Mouse (Mus musculus) thymus, adult 2 months (tissue): ENCODE measurements around the gene Ostn.

Source experiments
- CTCF ChIP-seq: fragments of 200-500 bp; IDR thresholded peaks from 2 replicates; pipeline ENCODE4 v1.5.1; 2012; ENCODE audit warnings: mild to moderate bottlenecking, control low read depth, low read length, moderate library complexity, borderline replicate concordance; ENCODE audit not compliant: control insufficient read depth, poor library complexity, insufficient read depth; ENCODE audit errors: extremely low read depth
- POLR2A ChIP-seq: fragments of 200-500 bp; IDR thresholded peaks from 2 replicates; pipeline ENCODE4 v1.6.1; 2012; ENCODE audit warnings: mild to moderate bottlenecking, low read length, control low read depth, moderate library complexity; ENCODE audit not compliant: control insufficient read depth, poor library complexity, insufficient read depth; ENCODE audit errors: extremely low read depth

DNA sequence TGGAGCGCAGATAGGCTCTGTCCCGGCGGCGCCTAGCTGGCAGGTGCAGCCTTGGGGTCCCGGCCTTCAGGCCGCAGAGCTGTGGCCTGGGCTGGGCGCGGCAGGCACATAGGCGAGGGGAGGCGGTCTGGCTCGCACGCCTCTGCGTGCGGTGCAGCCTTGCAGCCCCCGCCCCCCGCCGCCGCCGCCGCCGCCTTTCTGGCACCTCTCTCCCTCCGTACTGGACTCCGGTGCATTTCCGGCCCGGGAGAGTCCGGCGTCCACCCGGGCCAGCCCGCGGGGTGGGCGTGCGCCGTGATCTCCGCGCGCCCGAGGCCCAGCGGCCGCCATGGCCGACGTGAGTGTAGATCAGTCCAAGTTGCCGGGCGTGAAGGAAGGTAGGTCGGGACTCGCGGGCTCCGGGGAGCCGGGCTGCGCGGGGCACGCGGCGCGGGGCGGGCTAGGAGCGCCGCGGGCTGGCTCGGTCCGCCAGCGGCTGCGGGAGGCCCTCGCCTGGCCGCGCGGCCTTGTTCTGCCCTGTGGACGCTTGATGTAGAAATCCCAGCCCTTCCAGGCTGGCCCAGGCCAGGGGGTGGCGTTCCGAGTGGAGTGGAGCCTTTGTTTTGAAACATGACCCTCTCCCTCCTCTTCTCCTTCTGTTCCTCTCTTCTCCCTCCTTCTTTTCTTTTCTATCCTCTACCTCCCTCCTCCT is 81.6 kb downstream of the Ostn start, which contains the start of gene Ccdc50:
- TF ChIP-seq POLR2A = 0 out of 2 replicates have a peak, but pooled peaks have one; percentile 46
- TF ChIP-seq CTCF = no peak
